Mouse (Mus musculus): ENCODE results near the gene Txn2. TPM values are rescaled to one million over a fixed set of nuclear protein-coding genes. Genes with fewer than 3 reads are reported as not detected.

Gene Txn2
- total and polyA plus RNA-seq, 3 experiments, result 62.8 to 283 (median 211) TPM

- no peak for DNase-seq (ENCODE audit: low spot score)
- no peak overlapping the region for H3K4me3 ChIP-seq (ENCODE audit: low read depth, low read length)
- H3K9me3 ChIP-seq (replicated peaks), result no peaks in the 10 kb centered on the region
- peaks cover 40% of the 10 kb centered on the region for H3K4me1 ChIP-seq (ENCODE audit: insufficient read depth, low read depth, low read length)
- no peak for ATAC-seq (ENCODE audit: extremely low read depth, insufficient number of reproducible peaks, low FRiP score, poor library complexity, severe bottlenecking)
- H3K36me3 ChIP-seq (replicated peaks), result no peaks in the 10 kb centered on the region
- peaks cover 61% of the 10 kb centered on the region for H3K27me3 ChIP-seq (ENCODE audit: insufficient read depth, low read length)
- TF ChIP-seq GATA1 (IDR thresholded peaks at IDR 0.05; ENCODE audit: borderline replicate concordance, low read length) (no peak), POLR2AphosphoS5 (IDR thresholded peaks at IDR 0.05; ENCODE audit: insufficient replicate concordance, low read depth, low read length) (no peak), GATA2 (IDR thresholded peaks at IDR 0.05; ENCODE audit: borderline replicate concordance, low read depth, low read length) (no peak), CTCF (IDR thresholded peaks at IDR 0.05; ENCODE audit: low read depth, low read length) (no peak), TAL1 (conservative IDR thresholded peaks at IDR 0.05; ENCODE audit: low read depth, low read length) (no peak)
Observed at GRCm38 (mm10) chr15:77906545-77906944, 22.3 kb downstream of the Txn2 start.

GRCm38 (mm10) chr15:77906081-77906480 is 22.7 kb downstream of the Txn2 start:
- TF ChIP-seq TAL1 (conservative IDR thresholded peaks at IDR 0.05; ENCODE audit: low read depth, low read length), result no peak
- TF ChIP-seq POLR2AphosphoS5 (IDR thresholded peaks at IDR 0.05; ENCODE audit: insufficient replicate concordance, low read depth, low read length), result no peak
- TF ChIP-seq CTCF (IDR thresholded peaks at IDR 0.05; ENCODE audit: low read depth, low read length), result no peak
- TF ChIP-seq GATA1 (IDR thresholded peaks at IDR 0.05; ENCODE audit: borderline replicate concordance, low read length), result no peak
- no peak for TF ChIP-seq GATA2 (IDR thresholded peaks at IDR 0.05; ENCODE audit: borderline replicate concordance, low read depth, low read length)
- H3K36me3 ChIP-seq (replicated peaks), result no peaks in the 10 kb centered on the region
- peaks cover 59% of the 10 kb centered on the region for H3K27me3 ChIP-seq (ENCODE audit: insufficient read depth, low read length)
- no peaks in the 10 kb centered on the region for H3K9me3 ChIP-seq (replicated peaks)
- ATAC-seq (ENCODE audit: extremely low read depth, insufficient number of reproducible peaks, low FRiP score, poor library complexity, severe bottlenecking) (no peak), DNase-seq (ENCODE audit: low spot score) (no peak)
- H3K4me3 ChIP-seq (ENCODE audit: low read depth, low read length), result no peak overlapping the region
- H3K4me1 ChIP-seq (ENCODE audit: insufficient read depth, low read depth, low read length), result peaks cover 40% of the 10 kb centered on the region

DNA sequence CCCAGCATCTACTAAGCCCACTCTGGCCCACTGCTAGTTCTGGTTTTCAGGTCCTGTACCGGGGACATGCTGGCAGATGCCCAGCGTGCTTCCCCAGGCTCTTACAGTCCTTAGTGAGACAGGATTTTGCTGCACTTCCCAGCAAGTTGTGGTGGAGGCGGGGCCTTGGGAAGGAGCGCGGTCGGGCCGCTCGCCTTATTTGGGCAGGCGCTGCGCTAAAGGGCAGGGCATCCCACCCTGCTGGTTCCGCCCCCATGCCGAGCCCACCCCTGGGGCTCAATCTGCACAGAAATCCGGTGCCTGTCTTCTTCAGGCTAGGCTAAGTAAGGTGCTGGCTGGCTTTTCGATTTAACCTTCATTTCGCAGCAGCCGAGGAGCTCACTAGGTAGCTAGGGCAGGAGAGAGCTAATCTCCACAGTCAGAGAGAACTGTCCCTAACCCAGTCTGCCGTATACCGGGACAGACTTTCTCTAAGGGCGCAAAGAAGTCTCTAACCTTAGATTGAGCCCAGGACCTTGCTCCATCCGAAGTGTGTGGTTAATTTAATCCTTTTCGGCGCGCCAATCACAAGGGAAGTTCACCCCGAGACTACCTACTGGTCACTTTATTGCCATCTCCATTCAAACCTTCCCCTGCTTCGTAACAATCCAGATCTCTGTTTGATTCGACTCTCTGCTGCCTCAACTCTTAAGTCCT is 23.4 kb downstream of the Txn2 start:
- no peak for ATAC-seq (ENCODE audit: extremely low read depth, insufficient number of reproducible peaks, low FRiP score, poor library complexity, severe bottlenecking)
- H3K36me3 ChIP-seq (replicated peaks), result no peaks in the 10 kb centered on the region
- no peak for DNase-seq (ENCODE audit: low spot score)
- H3K4me1 ChIP-seq (ENCODE audit: insufficient read depth, low read depth, low read length), result peaks cover 40% of the 10 kb centered on the region
- no peak for TF ChIP-seq GATA2 (IDR thresholded peaks at IDR 0.05; ENCODE audit: borderline replicate concordance, low read depth, low read length)
- TF ChIP-seq CTCF (IDR thresholded peaks at IDR 0.05; ENCODE audit: low read depth, low read length), result no peak
- TF ChIP-seq POLR2AphosphoS5 (IDR thresholded peaks at IDR 0.05; ENCODE audit: insufficient replicate concordance, low read depth, low read length), result no peak
- TF ChIP-seq TAL1 (conservative IDR thresholded peaks at IDR 0.05; ENCODE audit: low read depth, low read length), result no peak
- TF ChIP-seq GATA1 (IDR thresholded peaks at IDR 0.05; ENCODE audit: borderline replicate concordance, low read length), result no peak
- H3K27me3 ChIP-seq (ENCODE audit: insufficient read depth, low read length), result peaks cover 57% of the 10 kb centered on the region
- H3K9me3 ChIP-seq (replicated peaks), result no peaks in the 10 kb centered on the region
- peak overlapping the region; percentile 50; the same call in 1 of the 2 replicates for H3K4me3 ChIP-seq (ENCODE audit: low read depth, low read length)

DNA sequence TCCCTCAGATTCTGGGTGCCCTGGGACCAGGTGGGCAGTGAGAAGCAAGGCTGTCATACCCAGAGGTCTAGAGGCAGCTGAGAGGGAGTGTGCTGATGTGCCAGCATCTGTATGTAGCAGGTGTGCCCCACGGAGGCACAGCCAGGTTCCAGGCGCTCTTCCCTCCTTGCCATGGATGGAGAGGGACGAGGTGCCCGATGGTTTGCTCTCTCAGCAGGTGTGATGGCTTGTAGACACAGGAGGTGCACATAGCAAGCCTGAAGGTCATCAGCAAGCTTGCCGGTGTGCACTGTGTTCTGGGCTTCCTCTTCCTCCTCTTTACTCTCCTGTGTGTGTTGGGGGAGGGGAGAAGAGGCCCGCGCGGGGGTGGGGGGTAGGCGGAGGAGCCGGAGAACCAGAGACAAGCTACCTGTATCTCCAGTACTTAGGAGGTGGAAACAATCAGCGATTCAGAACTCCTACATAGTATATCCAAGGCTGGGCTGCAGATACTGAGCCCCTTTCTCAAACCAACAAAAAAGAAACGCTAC is 24.4 kb downstream of the Txn2 start:
- ATAC-seq (ENCODE audit: extremely low read depth, insufficient number of reproducible peaks, low FRiP score, poor library complexity, severe bottlenecking), result no peak
- H3K9me3 ChIP-seq (replicated peaks), result no peaks in the 10 kb centered on the region
- H3K27me3 ChIP-seq (ENCODE audit: insufficient read depth, low read length), result peaks cover 53% of the 10 kb centered on the region
- DNase-seq (ENCODE audit: low spot score), result no peak
- no peaks in the 10 kb centered on the region for H3K36me3 ChIP-seq (replicated peaks)
- no peak for TF ChIP-seq GATA1 (IDR thresholded peaks at IDR 0.05; ENCODE audit: borderline replicate concordance, low read length)
- TF ChIP-seq CTCF (IDR thresholded peaks at IDR 0.05; ENCODE audit: low read depth, low read length), result no peak
- TF ChIP-seq GATA2 (IDR thresholded peaks at IDR 0.05; ENCODE audit: borderline replicate concordance, low read depth, low read length), result no peak
- no peak for TF ChIP-seq TAL1 (conservative IDR thresholded peaks at IDR 0.05; ENCODE audit: low read depth, low read length)
- TF ChIP-seq POLR2AphosphoS5 (IDR thresholded peaks at IDR 0.05; ENCODE audit: insufficient replicate concordance, low read depth, low read length), result no peak
- peaks cover 40% of the 10 kb centered on the region for H3K4me1 ChIP-seq (ENCODE audit: insufficient read depth, low read depth, low read length)
- H3K4me3 ChIP-seq (ENCODE audit: low read depth, low read length), result peak overlapping the region; percentile 63; the same call in 1 of the 2 replicates

GRCm38 (mm10) chr15:77903176-77903575 is 25.6 kb downstream of the Txn2 start:
- no peak for TF ChIP-seq POLR2AphosphoS5 (IDR thresholded peaks at IDR 0.05; ENCODE audit: insufficient replicate concordance, low read depth, low read length)
- TF ChIP-seq CTCF (IDR thresholded peaks at IDR 0.05; ENCODE audit: low read depth, low read length), result no peak
- TF ChIP-seq GATA2 (IDR thresholded peaks at IDR 0.05; ENCODE audit: borderline replicate concordance, low read depth, low read length), result no peak
- no peak for TF ChIP-seq GATA1 (IDR thresholded peaks at IDR 0.05; ENCODE audit: borderline replicate concordance, low read length)
- no peak for TF ChIP-seq TAL1 (conservative IDR thresholded peaks at IDR 0.05; ENCODE audit: low read depth, low read length)
- ATAC-seq (ENCODE audit: extremely low read depth, insufficient number of reproducible peaks, low FRiP score, poor library complexity, severe bottlenecking), result no peak
- no peaks in the 10 kb centered on the region for H3K36me3 ChIP-seq (replicated peaks)

GRCm38 (mm10) chr15:77894926-77895325 is 33.9 kb downstream of the Txn2 start:
- ATAC-seq (ENCODE audit: extremely low read depth, insufficient number of reproducible peaks, low FRiP score, poor library complexity, severe bottlenecking), result no peak
- Histone ChIP-seq H3K36me3 (replicated peaks) (no peaks in the 10 kb centered on the region), H3K27me3 (ENCODE audit: insufficient read depth, low read length) (peaks cover 43% of the 10 kb centered on the region), H3K4me1 (ENCODE audit: insufficient read depth, low read depth, low read length) (peaks cover 8% of the 10 kb centered on the region), H3K4me3 (ENCODE audit: low read depth, low read length) (no peak overlapping the region), H3K9me3 (replicated peaks) (no peaks in the 10 kb centered on the region)
- DNase-seq (ENCODE audit: low spot score), result no peak
- no peak for TF ChIP-seq CTCF (IDR thresholded peaks at IDR 0.05; ENCODE audit: low read depth, low read length)
- no peak for TF ChIP-seq POLR2AphosphoS5 (IDR thresholded peaks at IDR 0.05; ENCODE audit: insufficient replicate concordance, low read depth, low read length)
- TF ChIP-seq GATA2 (IDR thresholded peaks at IDR 0.05; ENCODE audit: borderline replicate concordance, low read depth, low read length), result no peak
- no peak for TF ChIP-seq GATA1 (IDR thresholded peaks at IDR 0.05; ENCODE audit: borderline replicate concordance, low read length)
- no peak for TF ChIP-seq TAL1 (conservative IDR thresholded peaks at IDR 0.05; ENCODE audit: low read depth, low read length)

More at GRCm38 (mm10) chr15:77903176-77903575, 25.6 kb downstream of the Txn2 start:
- peaks cover 40% of the 10 kb centered on the region for H3K4me1 ChIP-seq (ENCODE audit: insufficient read depth, low read depth, low read length)
- peaks cover 48% of the 10 kb centered on the region for H3K27me3 ChIP-seq (ENCODE audit: insufficient read depth, low read length)
- no peak for DNase-seq (ENCODE audit: low spot score)
- H3K9me3 ChIP-seq (replicated peaks), result no peaks in the 10 kb centered on the region
- H3K4me3 ChIP-seq (ENCODE audit: low read depth, low read length), result no peak overlapping the region
